Mouse (Mus musculus): ENCODE measurements at regions not wholly inside any gene's neighbourhood (a gene's known extent, or its start where the extent isn't known, plus 50 kb on each side); places are given as distances from the start of the nearest gene placed in this dataset.

DNA sequence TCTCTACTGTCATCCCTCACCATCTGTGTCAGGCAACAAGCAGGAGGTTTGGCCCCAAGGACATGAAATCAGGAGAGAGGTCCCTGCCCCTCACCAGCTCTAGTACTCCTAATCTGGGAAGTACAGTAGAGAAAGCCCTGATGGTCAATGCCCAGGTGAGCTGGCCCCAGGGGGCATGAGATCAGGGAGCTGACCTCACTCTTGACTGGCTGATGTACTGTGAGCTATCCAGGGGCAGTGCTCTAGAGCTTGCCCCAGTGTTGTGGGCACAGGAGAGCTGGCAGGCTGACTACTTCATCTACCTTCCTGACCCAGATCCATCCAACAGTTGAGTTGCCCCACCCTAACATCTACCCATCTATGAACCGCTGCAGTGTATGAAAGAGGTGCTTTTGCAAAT is 275.9 kb upstream of the Klhl1 start:
- Histone ChIP-seq H3K4me1 (ENCODE audit: control insufficient read depth, insufficient read depth, low read length) (no peaks in the 10 kb centered on the region), H3K79me2 (ENCODE audit: control insufficient read depth, insufficient read depth, low read length) (no peaks in the 10 kb centered on the region), H3K36me3 (ENCODE audit: control insufficient read depth, insufficient read depth, low read length) (no peaks in the 10 kb centered on the region), H3K27ac (replicated peaks; ENCODE audit: insufficient read depth, low read depth, low read length) (no peak overlapping the region), H3K27me3 (ENCODE audit: control insufficient read depth, insufficient read depth, low read length) (no peaks in the 10 kb centered on the region), H3K9ac (ENCODE audit: low read depth, low read length) (no peak overlapping the region), H3K4me3 (ENCODE audit: insufficient read depth, low read depth, low read length) (no peak overlapping the region)
- WGBS: 87% methylated on average over 1 of the region's 1 CpGs
- TF ChIP-seq CTCF (IDR thresholded peaks at IDR 0.05; ENCODE audit: low read depth, low read length) (no peak), POLR2A (IDR thresholded peaks at IDR 0.05; ENCODE audit: extremely low read depth, insufficient read depth, low read length) (no peak)
- DNase-seq (ENCODE audit: extremely low read depth, low read depth, low spot score): no peak

DNA sequence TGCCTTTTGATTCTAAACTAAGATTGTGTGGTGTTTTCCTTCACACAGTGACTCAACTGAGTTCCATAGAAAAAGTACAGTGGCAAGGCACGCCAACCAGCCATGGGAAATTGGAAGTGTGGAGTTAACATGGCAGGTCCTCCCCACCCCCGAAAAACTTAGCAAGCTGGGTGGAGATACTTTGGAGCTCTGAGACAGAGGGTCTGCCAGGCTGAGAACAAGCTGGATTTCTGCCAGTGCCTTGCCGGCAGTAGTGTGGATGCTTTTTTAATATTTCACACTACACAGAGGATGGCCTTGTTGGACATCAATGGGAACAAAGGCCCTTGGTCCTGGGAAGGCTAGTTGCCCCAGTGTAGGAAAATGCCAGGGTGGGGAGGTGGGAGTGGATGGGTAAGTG is 269.0 kb upstream of the Klhl1 start:
- H3K36me3 ChIP-seq (ENCODE audit: control insufficient read depth, insufficient read depth, low read length): no peaks in the 10 kb centered on the region
- no peak overlapping the region for H3K27ac ChIP-seq (replicated peaks; ENCODE audit: insufficient read depth, low read depth, low read length)
- H3K4me3 ChIP-seq (ENCODE audit: insufficient read depth, low read depth, low read length): no peak overlapping the region
- no peaks in the 10 kb centered on the region for H3K79me2 ChIP-seq (ENCODE audit: control insufficient read depth, insufficient read depth, low read length)
- H3K4me1 ChIP-seq (ENCODE audit: control insufficient read depth, insufficient read depth, low read length): no peaks in the 10 kb centered on the region
- DNase-seq (ENCODE audit: extremely low read depth, low read depth, low spot score): no peak
- H3K9ac ChIP-seq (ENCODE audit: low read depth, low read length): no peak overlapping the region
- H3K27me3 ChIP-seq (ENCODE audit: control insufficient read depth, insufficient read depth, low read length): no peaks in the 10 kb centered on the region
- 73% methylated on average over 3 of the region's 3 CpGs for WGBS
- TF ChIP-seq CTCF (IDR thresholded peaks at IDR 0.05; ENCODE audit: low read depth, low read length) (no peak), POLR2A (IDR thresholded peaks at IDR 0.05; ENCODE audit: extremely low read depth, insufficient read depth, low read length) (no peak)

DNA sequence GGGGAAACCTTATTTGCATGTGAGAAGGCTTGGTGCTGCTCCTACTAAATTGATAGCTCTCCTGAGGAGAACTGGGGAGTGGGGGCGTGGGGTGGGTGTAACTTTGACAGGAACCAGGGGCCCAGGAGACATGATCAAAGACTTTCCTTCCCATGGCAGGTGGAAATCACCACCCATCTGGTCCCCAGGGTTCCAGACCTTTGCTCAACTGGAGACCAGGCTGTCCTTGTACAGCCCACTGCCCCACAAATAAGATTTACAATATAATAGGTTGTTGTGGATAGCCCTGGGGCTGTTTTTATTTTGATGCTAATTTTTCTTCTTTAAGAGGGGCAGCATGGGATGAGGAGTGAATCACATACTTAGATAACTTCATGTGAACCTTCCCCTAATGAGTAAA is 268.4 kb upstream of the Klhl1 start:
- H3K27ac ChIP-seq (replicated peaks; ENCODE audit: insufficient read depth, low read depth, low read length): no peak overlapping the region
- no peak for DNase-seq (ENCODE audit: extremely low read depth, low read depth, low spot score)
- H3K9ac ChIP-seq (ENCODE audit: low read depth, low read length): no peak overlapping the region
- H3K4me1 ChIP-seq (ENCODE audit: control insufficient read depth, insufficient read depth, low read length): no peaks in the 10 kb centered on the region
- TF ChIP-seq POLR2A (IDR thresholded peaks at IDR 0.05; ENCODE audit: extremely low read depth, insufficient read depth, low read length) (no peak), CTCF (IDR thresholded peaks at IDR 0.05; ENCODE audit: low read depth, low read length) (no peak)
- H3K36me3 ChIP-seq (ENCODE audit: control insufficient read depth, insufficient read depth, low read length): no peaks in the 10 kb centered on the region
- no peak overlapping the region for H3K4me3 ChIP-seq (ENCODE audit: insufficient read depth, low read depth, low read length)
- no peaks in the 10 kb centered on the region for H3K79me2 ChIP-seq (ENCODE audit: control insufficient read depth, insufficient read depth, low read length)
- no peaks in the 10 kb centered on the region for H3K27me3 ChIP-seq (ENCODE audit: control insufficient read depth, insufficient read depth, low read length)
- 20% methylated on average over 1 of the region's 1 CpGs for WGBS

DNA sequence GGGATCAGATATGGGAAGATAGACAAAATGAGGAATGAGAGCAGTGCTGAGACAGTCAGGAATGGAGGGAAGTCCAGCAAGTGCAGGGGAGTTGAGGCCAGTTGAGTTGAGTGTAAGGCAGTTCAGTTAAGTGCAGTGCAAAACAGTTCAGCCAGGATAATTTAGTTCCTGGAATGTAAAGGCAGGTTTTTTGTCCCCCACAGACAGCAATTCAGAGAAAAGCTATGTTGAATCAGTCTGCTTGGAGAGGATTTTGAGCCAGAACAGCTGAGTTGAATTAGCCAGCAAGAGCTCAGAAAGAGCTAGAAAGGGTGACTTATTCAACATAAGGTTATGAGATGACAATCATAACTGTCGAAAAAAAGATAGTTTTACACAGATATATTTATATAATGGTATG is 256.9 kb upstream of the Klhl1 start:
- Histone ChIP-seq H3K79me2 (ENCODE audit: control insufficient read depth, insufficient read depth, low read length) (no peaks in the 10 kb centered on the region), H3K27me3 (ENCODE audit: control insufficient read depth, insufficient read depth, low read length) (no peaks in the 10 kb centered on the region), H3K36me3 (ENCODE audit: control insufficient read depth, insufficient read depth, low read length) (no peaks in the 10 kb centered on the region), H3K4me3 (ENCODE audit: insufficient read depth, low read depth, low read length) (no peak overlapping the region), H3K4me1 (ENCODE audit: control insufficient read depth, insufficient read depth, low read length) (no peaks in the 10 kb centered on the region), H3K27ac (replicated peaks; ENCODE audit: insufficient read depth, low read depth, low read length) (no peak overlapping the region), H3K9ac (ENCODE audit: low read depth, low read length) (no peak overlapping the region)
- 50% methylated on average over 1 of the region's 1 CpGs for WGBS
- no peak for TF ChIP-seq POLR2A (IDR thresholded peaks at IDR 0.05; ENCODE audit: extremely low read depth, insufficient read depth, low read length)
- no peak for TF ChIP-seq CTCF (IDR thresholded peaks at IDR 0.05; ENCODE audit: low read depth, low read length)
- DNase-seq (ENCODE audit: extremely low read depth, low read depth, low spot score): no peak

DNA sequence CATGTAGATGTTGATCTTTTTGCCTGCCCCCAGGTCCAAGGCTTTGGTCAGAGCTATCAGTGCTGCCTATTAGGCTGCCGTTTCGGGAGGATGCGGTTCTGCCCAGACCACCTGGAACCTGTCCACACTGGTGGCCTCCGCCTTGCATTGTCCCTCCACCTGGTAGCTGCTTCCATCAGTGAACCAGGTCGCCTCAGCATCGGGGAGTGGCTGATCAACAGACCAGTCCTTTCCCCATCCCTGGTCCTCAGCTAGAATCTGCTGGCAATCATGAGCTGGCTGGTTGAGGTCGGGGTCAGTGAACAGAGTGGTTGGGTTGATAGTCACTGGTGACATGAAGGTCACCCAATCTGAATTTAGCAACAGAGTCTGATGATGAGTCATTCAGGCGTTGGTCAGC is 241.7 kb upstream of the Klhl1 start:
- WGBS: 86% methylated on average over 8 of the region's 8 CpGs

DNA sequence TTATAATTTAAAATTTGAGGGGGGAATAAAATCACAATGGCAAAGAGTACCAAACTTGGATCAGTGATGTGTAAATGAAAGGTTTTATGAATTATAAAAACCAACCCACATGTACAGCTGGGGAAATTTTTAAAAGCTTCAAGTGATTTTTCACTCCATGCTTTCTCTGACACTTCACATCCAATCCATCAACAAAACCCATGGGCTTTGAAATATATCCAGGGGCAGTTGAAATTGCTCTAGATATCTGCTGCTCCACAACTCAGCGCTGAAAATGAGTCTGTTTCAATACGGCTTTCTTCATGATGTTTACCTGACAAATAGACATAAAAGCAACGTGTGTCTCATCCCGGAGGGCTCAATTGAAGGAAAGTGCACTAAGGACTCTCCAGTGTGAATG is 214.3 kb upstream of the Klhl1 start:
- WGBS: 66% methylated on average over 4 of the region's 4 CpGs
- DNase-seq (ENCODE audit: extremely low read depth, low read depth, low spot score): no peak

More for the DNA sequence above, 241.7 kb upstream of the Klhl1 start:
- TF ChIP-seq POLR2A (IDR thresholded peaks at IDR 0.05; ENCODE audit: extremely low read depth, insufficient read depth, low read length) (no peak), CTCF (IDR thresholded peaks at IDR 0.05; ENCODE audit: low read depth, low read length) (no peak)
- no peaks in the 10 kb centered on the region for H3K4me1 ChIP-seq (ENCODE audit: control insufficient read depth, insufficient read depth, low read length)
- no peaks in the 10 kb centered on the region for H3K36me3 ChIP-seq (ENCODE audit: control insufficient read depth, insufficient read depth, low read length)
- no peaks in the 10 kb centered on the region for H3K79me2 ChIP-seq (ENCODE audit: control insufficient read depth, insufficient read depth, low read length)
- no peak overlapping the region for H3K4me3 ChIP-seq (ENCODE audit: insufficient read depth, low read depth, low read length)
- H3K27me3 ChIP-seq (ENCODE audit: control insufficient read depth, insufficient read depth, low read length): no peaks in the 10 kb centered on the region
- H3K9ac ChIP-seq (ENCODE audit: low read depth, low read length): no peak overlapping the region
- H3K27ac ChIP-seq (replicated peaks; ENCODE audit: insufficient read depth, low read depth, low read length): no peak overlapping the region
- DNase-seq (ENCODE audit: extremely low read depth, low read depth, low spot score): no peak

More for the DNA sequence above, 214.3 kb upstream of the Klhl1 start:
- TF ChIP-seq POLR2A (IDR thresholded peaks at IDR 0.05; ENCODE audit: extremely low read depth, insufficient read depth, low read length) (no peak), CTCF (IDR thresholded peaks at IDR 0.05; ENCODE audit: low read depth, low read length) (no peak)
- H3K9ac ChIP-seq (ENCODE audit: low read depth, low read length): no peak overlapping the region
- no peaks in the 10 kb centered on the region for H3K79me2 ChIP-seq (ENCODE audit: control insufficient read depth, insufficient read depth, low read length)
- no peak overlapping the region for H3K27ac ChIP-seq (replicated peaks; ENCODE audit: insufficient read depth, low read depth, low read length)
- no peaks in the 10 kb centered on the region for H3K36me3 ChIP-seq (ENCODE audit: control insufficient read depth, insufficient read depth, low read length)
- H3K27me3 ChIP-seq (ENCODE audit: control insufficient read depth, insufficient read depth, low read length): no peaks in the 10 kb centered on the region
- H3K4me1 ChIP-seq (ENCODE audit: control insufficient read depth, insufficient read depth, low read length): no peaks in the 10 kb centered on the region
- no peak overlapping the region for H3K4me3 ChIP-seq (ENCODE audit: insufficient read depth, low read depth, low read length)

Measured in liver, adult 2 months (tissue).